Mouse (Mus musculus) megakaryocyte, adult 5-6 weeks (primary cell): ENCODE results near the gene Dusp7. TPM values are rescaled to one million over a fixed set of nuclear protein-coding genes. Genes with fewer than 3 reads are reported as not detected.

Source experiments
- ATAC-seq: 2 replicates; pipeline ENCODE4 v1.8.0; 2016; ENCODE audit warnings: mild to moderate bottlenecking, inconsistent platforms; ENCODE audit not compliant: poor library complexity, severe bottlenecking
- total RNA-seq, 2 experiments: library from RNA; stranded (forward) in 1 of 2; stranded (reverse) in 1 of 2; fragments of 153-499, 151-499 nt in 1 of 2; fragments of 221-1000, 200-1000 nt in 1 of 2; gene quantifications; 2 replicates each; pipeline versions ENCODE4 v1.2.3 to v1.2.4; 2015 to 2017

Gene Dusp7
- total RNA-seq (2015) (71.0 and 83.1 TPM in 2 replicates), total RNA-seq (2017) (28.1 and 35.0 TPM in 2 replicates)

- peak; percentile 39 for ATAC-seq
Measured at GRCm38 (mm10) chr9:106368112-106368717, at the start of gene Dusp7. Dusp7 (plus strand) TSS chr9:106368632.

DNA sequence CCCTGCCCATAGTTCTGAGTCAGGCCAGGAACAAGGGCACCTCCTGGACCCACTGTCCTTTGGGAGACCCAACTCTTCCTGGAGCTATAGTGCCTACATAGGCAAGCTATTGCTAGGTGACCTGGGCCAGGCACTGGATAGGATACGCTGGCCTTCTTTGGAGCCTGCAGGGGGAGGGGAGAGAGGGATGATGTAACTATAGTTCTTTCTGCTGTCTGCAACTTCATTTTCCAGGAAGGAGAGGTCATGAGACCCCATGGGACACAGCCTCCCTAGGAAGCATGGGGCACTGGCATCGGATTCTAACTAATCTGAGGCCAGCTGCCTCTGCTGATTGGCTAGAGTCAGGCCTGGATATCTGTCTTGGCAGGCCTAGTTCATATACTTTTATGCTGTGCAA is 49.3 kb upstream of the Dusp7 start:
- no peak for ATAC-seq

DNA sequence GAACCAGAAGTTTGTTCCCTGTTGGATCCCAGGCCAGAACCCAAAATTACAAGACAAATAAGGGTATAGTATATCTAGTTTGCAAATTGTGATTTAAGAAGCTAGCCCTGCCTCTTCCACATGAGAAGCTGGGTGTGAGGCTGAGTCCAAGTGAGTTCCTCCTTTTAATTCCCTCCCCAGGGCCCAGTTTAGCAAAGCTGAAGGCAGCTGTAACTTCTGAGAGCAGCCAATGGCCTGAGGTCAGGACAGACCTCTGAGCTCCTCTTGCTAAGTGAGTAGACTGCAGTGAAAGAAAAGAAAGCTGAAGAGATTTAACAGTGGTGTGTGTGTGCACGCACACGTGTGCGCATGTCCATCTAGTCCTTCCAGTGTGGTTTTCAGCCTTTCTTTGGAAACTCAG is 45.9 kb upstream of the Dusp7 start:
- ATAC-seq: peak; percentile 40; the same call in 1 of the 2 replicates

DNA sequence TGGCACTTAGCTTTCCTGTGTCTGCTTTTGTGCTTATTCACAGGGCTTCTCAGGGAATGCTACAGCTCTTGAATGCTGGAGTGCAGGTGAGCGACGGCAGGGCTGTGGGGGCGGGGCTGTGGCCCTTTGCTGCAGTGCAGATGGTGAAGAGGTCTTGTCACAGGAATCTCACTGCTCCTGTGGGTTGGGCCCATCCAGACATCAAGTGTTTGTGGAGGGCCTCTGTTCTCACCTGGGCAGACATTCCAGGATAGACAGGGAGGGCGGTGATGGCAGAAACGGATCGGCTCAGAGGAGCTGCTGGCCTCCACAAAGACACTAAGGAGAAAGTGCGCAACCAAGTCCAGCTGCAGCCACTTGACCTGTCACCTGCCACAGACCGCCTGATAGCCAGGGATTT is 42.2 kb upstream of the Dusp7 start:
- ATAC-seq: no peak

DNA sequence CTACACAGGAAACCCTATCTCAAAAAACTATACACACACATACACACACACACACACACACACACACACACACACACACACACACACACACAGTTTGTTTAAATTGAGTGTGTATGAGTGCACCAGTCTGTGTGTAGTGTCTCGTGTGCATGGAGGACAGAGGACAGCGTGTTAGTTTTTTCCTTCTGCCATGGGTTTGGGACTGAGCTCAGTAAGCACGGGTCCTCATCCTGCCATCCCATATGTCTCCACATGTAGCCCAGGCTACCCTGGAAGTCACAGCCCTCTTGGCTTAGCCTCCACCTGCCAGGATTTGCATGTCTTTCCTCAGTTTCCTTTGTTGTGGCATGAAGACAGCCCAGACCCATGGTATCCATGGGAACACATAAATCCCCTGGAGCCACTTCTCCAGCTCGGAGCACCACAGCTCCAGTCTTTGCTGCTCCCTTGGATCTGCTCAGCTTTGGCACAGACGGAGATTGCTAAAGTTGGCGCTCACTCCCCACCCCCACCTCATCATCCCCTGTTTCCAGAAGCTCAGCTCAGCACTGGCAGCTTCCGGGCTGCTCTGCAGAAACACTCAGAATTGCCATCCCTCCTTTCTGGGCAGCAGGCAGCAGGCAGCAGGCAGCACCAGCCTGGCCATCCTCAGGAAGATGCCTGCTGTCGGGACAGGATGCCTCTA is 41.2 kb upstream of the Dusp7 start:
- ATAC-seq: no peak

- ATAC-seq: no peak
Measured at GRCm38 (mm10) chr9:106328068-106328610, 40.3 kb upstream of the Dusp7 start.

DNA sequence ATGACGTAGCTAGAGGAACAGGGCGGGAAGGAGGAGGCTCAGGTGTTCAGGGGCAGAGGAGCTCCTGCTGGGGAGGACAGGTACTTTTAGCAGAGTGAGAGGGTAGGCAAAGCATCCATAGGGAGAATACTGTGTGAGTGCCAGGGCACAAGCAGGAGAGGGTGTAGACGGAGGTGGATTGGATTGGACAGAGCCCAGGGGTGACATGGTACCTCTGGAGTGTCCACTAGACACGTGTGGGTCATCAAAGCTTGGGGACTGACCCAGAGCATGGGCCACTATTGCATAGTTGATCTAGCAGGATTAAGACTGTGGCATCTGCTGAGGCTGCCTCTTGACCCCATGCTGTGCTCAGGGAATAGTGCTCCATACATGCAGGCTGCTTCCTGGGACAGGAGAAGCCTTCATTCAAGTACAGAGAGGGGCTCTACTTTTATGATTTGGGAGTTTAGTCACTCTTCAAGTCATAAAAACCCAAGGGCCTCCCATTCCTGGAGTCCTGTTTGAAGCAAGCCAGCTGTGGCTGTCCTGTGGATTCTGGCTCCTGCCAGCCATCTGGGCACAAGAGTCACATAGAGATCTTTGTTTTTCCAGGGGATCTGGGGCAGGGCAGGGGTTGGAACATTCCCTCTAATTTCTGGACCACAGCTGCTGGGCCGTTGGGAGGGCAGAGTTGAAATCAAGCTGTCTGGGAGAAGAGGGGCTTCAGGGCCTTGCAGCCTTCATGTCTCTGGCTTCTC is 39.5 kb upstream of the Dusp7 start:
- no peak for ATAC-seq

DNA sequence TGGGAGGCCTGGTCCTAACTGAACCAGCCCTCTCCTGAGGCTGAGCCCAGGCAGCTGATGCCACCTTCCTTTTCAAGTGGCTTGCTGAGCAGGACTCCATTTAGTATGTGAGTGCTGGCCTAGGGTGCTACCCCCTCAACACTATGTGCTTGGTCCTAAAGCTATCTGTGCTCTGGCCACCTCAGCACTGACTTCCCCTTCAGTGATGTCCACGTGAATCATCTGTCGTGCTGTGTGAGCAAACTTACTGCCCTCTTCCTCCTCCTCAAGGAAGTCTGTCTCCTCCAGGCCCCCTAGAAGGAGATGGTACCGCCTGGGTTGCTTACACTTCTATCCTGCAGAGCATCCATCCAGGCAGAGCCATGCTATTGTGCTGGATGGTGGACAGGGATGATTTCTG is 35.7 kb upstream of the Dusp7 start:
- ATAC-seq: 0 out of 2 replicates have a peak, but pooled peaks have one; percentile 25

DNA sequence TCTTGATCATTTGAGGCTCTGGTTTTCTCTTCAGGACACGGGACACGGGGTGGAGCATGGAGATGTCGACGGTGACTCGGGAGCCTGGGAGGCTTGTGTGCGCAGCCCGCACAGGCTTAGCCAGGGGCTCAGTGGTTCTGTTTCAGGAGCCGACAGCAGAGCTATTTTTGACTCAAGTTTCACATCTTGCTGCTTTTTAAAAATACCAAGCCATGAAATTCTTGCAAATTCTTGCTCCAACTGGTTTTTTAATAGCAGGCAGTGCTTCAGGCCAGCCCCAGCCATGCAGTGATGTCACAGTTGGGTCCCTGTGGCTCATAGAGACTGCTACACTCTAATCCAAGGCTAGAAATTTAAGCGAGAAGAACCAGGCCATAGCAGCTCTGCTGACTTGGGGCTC is 30.8 kb upstream of the Dusp7 start:
- no peak for ATAC-seq

DNA sequence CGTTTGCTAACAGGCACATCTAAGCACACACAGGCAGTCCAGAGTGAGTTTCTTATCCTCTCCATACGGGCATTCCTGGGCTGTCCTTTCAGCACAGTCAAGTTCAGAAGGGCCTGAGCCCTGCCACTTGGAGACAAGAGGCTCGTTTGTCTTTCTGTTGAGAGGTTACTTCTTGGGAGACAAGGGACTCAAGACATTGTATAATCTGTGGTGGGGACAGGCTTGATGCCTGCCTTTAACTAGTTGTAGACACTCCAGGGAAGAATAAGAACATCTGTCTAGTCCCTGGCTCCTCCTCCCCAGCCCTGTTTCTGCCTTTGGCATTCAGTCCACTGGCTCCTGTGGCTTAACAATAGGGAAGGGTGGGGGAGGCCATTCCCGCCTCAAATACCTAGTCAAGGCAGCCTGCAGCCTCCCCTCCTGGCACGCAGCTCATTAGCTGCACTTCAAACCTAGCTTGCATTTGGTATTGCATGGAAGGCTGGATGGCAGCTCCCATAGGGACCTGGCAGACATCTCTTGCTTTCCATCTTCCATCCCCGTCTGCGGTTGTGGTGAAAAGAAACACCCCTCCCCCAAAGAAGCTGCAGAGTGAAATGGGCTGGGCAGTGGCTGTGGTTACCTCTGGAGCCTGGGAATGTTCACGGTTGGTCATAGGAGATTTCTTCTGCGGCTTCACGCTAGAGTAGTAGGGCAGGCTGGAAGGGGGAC is 29.8 kb upstream of the Dusp7 start:
- ATAC-seq: no peak

DNA sequence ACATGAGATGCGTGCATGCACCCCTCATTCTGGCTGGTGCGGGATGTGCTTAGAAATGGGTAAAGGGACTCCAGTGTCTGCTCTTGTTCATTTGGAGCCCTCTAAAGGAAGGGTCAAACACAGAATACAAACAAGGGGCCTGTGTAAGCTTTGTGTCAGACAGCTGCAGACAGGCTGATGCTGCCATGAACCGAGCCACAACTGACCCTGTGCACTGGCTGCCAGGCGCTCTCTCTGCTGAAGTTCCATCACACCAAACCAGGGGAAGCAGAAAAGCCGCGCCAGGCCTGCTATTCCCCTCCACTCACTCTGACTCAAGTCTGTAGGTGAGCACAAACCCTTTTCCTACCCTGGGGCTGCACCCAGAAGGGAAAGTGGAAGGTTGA is 29.3 kb upstream of the Dusp7 start:
- ATAC-seq: no peak

GRCm38 (mm10) chr9:106339730-106340129 is 28.7 kb upstream of the Dusp7 start:
- ATAC-seq: no peak

GRCm38 (mm10) chr9:106340501-106341312 is 27.7 kb upstream of the Dusp7 start:
- ATAC-seq: no peak

GRCm38 (mm10) chr9:106341313-106341686 is 27.1 kb upstream of the Dusp7 start:
- no peak for ATAC-seq

DNA sequence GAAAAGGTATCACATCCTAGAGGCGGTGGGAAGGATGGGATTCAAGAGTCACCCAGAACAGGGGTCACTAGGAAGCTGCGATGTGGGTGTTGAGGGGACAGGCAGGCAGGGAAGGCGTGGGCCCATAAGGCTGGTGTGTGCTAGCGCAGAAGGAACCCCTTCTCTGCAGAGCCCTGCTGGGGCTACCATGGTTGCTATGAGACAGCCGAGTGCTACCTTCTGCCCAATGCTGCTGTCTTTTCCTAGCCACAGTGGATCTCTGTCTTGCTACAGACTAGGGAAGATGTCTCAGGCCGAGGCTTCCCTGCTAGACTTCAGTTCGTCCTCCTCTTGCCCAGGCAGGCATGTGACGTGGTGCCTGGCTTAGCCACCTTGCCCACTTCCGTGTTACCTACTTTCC is 25.9 kb upstream of the Dusp7 start:
- ATAC-seq: no peak

GRCm38 (mm10) chr9:106345167-106345566 is 23.3 kb upstream of the Dusp7 start:
- no peak for ATAC-seq

DNA sequence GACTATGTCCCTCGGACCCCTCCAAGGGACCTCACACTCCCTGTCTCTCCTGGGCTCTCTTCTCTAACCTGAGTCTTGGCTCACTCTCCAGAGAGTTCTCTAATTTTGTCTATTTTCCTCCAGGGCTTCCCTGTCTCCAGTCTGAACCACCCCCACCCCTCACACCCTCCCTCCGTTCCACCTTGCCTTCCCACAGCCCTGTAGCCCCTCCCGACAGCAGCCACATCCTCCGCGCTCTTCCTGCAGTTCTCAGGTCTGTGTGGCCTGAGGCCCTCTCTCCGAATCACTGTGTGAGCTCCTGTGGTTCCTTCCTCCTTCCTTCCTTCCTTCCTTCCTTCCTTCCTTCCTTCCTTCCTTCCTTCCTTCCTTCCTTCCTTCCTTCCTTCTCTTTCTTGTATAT is 22.8 kb upstream of the Dusp7 start:
- ATAC-seq: no peak

GRCm38 (mm10) chr9:106348281-106348680 is 20.2 kb upstream of the Dusp7 start:
- ATAC-seq: no peak

DNA sequence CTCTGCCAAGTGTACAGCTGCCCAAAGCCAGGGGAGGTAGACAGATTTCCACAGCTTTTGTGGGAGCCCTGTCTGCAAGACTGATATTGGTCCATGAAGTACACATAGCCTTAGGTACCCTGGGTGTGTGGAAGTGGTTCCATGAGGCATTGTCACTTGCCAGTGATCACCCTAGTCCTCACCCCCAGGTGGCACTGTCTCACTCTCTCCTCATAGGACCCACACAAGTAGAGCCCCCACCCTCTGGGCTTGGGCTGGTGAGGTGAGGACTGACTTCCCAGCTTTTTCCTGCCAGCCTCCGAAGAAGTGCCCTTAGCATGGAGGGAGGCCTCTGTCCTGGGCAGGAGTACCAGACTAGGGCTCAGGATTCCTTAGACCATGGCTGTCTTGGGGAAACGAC is 19.4 kb upstream of the Dusp7 start:
- peak; percentile 69 for ATAC-seq

DNA sequence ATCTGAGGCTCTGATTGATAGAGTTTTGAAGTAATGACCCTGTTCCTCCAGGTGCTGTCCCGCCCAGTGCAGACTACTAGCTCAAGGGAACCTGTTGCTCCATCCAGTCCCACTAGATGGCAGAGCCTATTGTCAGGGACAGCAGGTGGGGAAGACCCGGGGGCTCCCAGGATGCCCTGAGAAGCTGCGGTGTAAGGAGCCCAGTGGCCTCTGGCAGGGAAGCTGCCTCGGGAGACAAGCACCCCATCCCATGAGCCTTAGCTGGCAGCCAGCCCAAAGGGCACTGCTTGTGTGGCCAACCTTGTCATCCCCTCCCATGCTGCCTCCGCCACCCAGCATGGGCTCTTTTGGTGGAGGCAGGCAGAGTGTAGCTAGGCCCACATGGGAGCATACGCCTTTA is 17.3 kb upstream of the Dusp7 start:
- no peak for ATAC-seq
